Mouse (Mus musculus) kidney, postnatal 0 days (tissue): ENCODE results near the gene 9030025P20Rik. TPM values are rescaled to one million over a fixed set of nuclear protein-coding genes. Genes with fewer than 3 reads are reported as not detected.

Experiments
- ATAC-seq: fragments of 200-750 bp; cut with Nextera tagmentation; replicated peaks from 2 replicates; pipeline ENCODE4 v1.8.0; 2017; ENCODE audit warnings: low read depth, moderate number of reproducible peaks, moderate TSS enrichment, moderate library complexity; ENCODE audit not compliant: low FRiP score
- DNase-seq: peaks from one replicate; pipeline ENCODE4 v3.0.0-alpha.2; 2016; ENCODE audit warnings: low spot score
- H3K27ac ChIP-seq: fragments of 300-500 bp; sonication (generic); 2 replicates; pipeline ENCODE4 v1.5.1; 2014; ENCODE audit warnings: mild to moderate bottlenecking
- H3K27me3 ChIP-seq: fragments of 300-500 bp; sonication (generic); 2 replicates; pipeline ENCODE4 v1.6.1; 2014; ENCODE audit warnings: low read length, mixed read lengths; ENCODE audit not compliant: insufficient read depth
- H3K36me3 ChIP-seq: fragments of 300-500 bp; sonication (generic); 2 replicates; pipeline ENCODE4 v1.6.1; 2014; ENCODE audit warnings: low read length, mixed read lengths; ENCODE audit not compliant: insufficient read depth
- H3K4me1 ChIP-seq: fragments of 300-500 bp; sonication (generic); replicated peaks from 2 replicates; pipeline ENCODE4 v1.6.1; 2014; ENCODE audit warnings: antibody characterized with exemption, low read length, mixed read lengths; ENCODE audit not compliant: insufficient read depth
- H3K4me2 ChIP-seq: fragments of 300-500 bp; sonication (generic); 2 replicates; pipeline ENCODE4 v1.6.1; 2014; ENCODE audit warnings: mild to moderate bottlenecking, low read length, moderate library complexity, mixed read lengths
- H3K4me3 ChIP-seq: fragments of 300-500 bp; sonication (generic); replicated peaks from 2 replicates; pipeline ENCODE4 v1.5.1; 2014; ENCODE audit warnings: low read depth, low read length
- H3K9ac ChIP-seq: fragments of 300-500 bp; sonication (generic); 2 replicates; pipeline ENCODE4 v1.6.1; 2014; ENCODE audit warnings: low read depth, low read length
- H3K9me3 ChIP-seq: fragments of 300-500 bp; sonication (generic); replicated peaks from 2 replicates; pipeline ENCODE4 v1.6.1; 2016; ENCODE audit warnings: low read length, inconsistent platforms, mixed read lengths
- CTCF ChIP-seq: IDR thresholded peaks from 2 replicates; pipeline ENCODE4 v1.5.1; 2016; ENCODE audit warnings: antibody characterized with exemption, low read depth, mild to moderate bottlenecking, moderate library complexity
- WGBS: fragments of 180-500 bp; shearing (Covaris S2); extraction: QIAGEN DNeasy Blood & Tissue Kit; methylation state at CpG from one replicate; pipeline ENCODE4 v1.1.7; 2014; 5-methylcytosine and 5-hydroxymethylcytosine counted together
- polyA plus RNA-seq: library from polyadenylated mRNA; unstranded; fragments of >200 nt; fragmentation: Nextera tagmentation; extraction: Ambion mirVana; gene quantifications from 2 replicates; pipeline ENCODE4 v1.2.1, GENCODE M21; 2015

Gene 9030025P20Rik
- polyA plus RNA-seq, 1 experiment from 2014 or later = 8.9 TPM

DNA sequence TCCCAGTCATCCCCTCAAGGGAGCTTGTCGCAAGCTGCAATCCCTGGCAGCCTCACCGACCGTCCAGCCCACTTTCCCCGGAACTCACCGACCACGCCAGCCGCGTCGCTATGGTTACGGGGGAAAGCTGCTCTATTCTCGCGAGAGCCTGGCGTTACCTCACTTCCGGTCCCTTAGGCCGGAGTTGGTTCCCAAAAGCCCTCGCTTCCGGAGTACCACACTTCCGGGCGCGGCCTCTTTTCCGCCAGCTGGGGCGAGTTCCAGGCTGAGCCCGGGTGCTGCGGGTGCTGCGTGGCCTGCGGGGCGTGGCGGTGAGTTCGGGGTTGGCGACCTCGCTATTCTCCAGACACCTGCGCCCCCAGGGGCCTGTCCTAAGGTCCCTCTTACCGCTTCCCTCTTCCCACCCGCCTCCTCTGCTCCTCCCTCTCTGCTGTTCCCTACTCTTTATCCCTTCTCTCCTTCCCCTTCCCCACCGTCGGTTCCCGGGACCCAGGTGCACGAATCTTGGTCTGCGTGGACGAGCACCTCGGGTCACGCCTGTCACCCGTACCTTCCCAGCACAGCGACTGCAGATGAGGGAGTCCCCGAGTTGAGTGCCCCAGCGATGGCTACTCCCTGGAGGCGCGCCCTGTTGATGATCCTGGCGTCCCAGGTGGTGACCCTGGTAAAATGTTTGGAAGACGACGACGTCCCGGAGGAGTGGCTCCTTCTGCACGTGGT is 35.1 kb upstream of the 9030025P20Rik start, which contains the start of the genes Wdr27 and 1600012H06Rik:
Gene Wdr27 (minus strand): TSS at position 150 of the 720 bp plus-strand sequence.
Gene 1600012H06Rik (plus strand): TSS at position 176 of the 720 bp plus-strand sequence.
- Histone ChIP-seq H3K4me2 (peak within 1 kb of the TSS; percentile 94), H3K9ac (peak within 1 kb of the TSS; percentile 87), H3K4me1 (0 out of 2 replicates have a peak, but pooled peaks cover 4% of the 10 kb centered on the region), H3K27ac (peak within 1 kb of the TSS; percentile 84), H3K9me3 (no peaks in the 10 kb centered on the region), H3K36me3 (peaks cover 4% of the 10 kb centered on the region; the same call in 1 of the 2 replicates), H3K4me3 (peak within 1 kb of the TSS; percentile 85), H3K27me3 (no peaks in the 10 kb centered on the region)
- TF ChIP-seq CTCF = no peak; the same call in 1 of the 2 replicates
- DNase-seq (peak; percentile 99), ATAC-seq (peak; percentile 98)
- under 1% methylated on average over 54 of the region's 54 CpGs for WGBS

DNA sequence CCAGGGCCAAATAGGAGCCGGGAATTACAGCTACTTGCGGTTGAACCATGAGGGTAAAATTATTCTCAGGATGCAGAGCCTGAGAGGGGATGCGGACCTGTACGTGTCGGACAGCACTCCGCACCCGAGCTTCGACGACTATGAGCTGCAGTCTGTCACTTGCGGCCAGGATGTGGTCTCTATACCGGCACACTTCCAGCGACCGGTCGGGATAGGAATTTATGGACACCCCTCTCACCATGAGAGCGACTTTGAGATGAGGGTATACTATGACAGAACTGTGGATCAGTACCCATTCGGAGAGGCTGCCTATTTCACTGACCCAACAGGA is 34.6 kb upstream of the 9030025P20Rik start:
- Histone ChIP-seq H3K4me2 (peak overlapping the region; percentile 94), H3K27me3 (no peaks in the 10 kb centered on the region), H3K4me1 (0 out of 2 replicates have a peak, but pooled peaks cover 4% of the 10 kb centered on the region), H3K4me3 (peak overlapping the region; percentile 85), H3K27ac (peak overlapping the region; percentile 84), H3K9ac (peak overlapping the region; percentile 87), H3K9me3 (no peaks in the 10 kb centered on the region), H3K36me3 (peaks cover 8% of the 10 kb centered on the region; the same call in 1 of the 2 replicates)
- TF ChIP-seq CTCF = no peak
- WGBS = 11% methylated on average over 16 of the region's 16 CpGs
- ATAC-seq (peak; percentile 2; the same call in 1 of the 2 replicates), DNase-seq (no peak)

- ATAC-seq = no peak
- H3K9me3 ChIP-seq = no peaks in the 10 kb centered on the region
- no peak overlapping the region for H3K4me3 ChIP-seq
- no peak for DNase-seq
- H3K36me3 ChIP-seq = peaks cover 13% of the 10 kb centered on the region; the same call in 1 of the 2 replicates
- H3K9ac ChIP-seq = no peak overlapping the region
- 0 out of 2 replicates have a peak, but pooled peaks cover 4% of the 10 kb centered on the region for H3K4me1 ChIP-seq
- 82% methylated on average over 1 of the region's 1 CpGs for WGBS
- H3K27me3 ChIP-seq = no peaks in the 10 kb centered on the region
- H3K27ac ChIP-seq = no peak overlapping the region
- no peak for TF ChIP-seq CTCF
- H3K4me2 ChIP-seq = no peak overlapping the region
Observed at GRCm38 (mm10) chr17:14944551-14944950, 33.7 kb upstream of the 9030025P20Rik start.

- 88% methylated on average over 7 of the region's 7 CpGs for WGBS
- DNase-seq (no peak), ATAC-seq (no peak)
- no peaks in the 10 kb centered on the region for H3K4me1 ChIP-seq
- H3K4me2 ChIP-seq = no peak overlapping the region
- TF ChIP-seq CTCF = no peak
- no peak overlapping the region for H3K27ac ChIP-seq
- no peaks in the 10 kb centered on the region for H3K27me3 ChIP-seq
- peaks cover 36% of the 10 kb centered on the region for H3K36me3 ChIP-seq
- H3K9me3 ChIP-seq = no peaks in the 10 kb centered on the region
- H3K4me3 ChIP-seq = no peak overlapping the region
- no peak overlapping the region for H3K9ac ChIP-seq
Observed at GRCm38 (mm10) chr17:14949161-14949827, 29.0 kb upstream of the 9030025P20Rik start.

- Histone ChIP-seq H3K4me3 (no peak overlapping the region), H3K27ac (no peak overlapping the region), H3K36me3 (peaks cover 33% of the 10 kb centered on the region), H3K4me1 (no peaks in the 10 kb centered on the region), H3K9me3 (no peaks in the 10 kb centered on the region), H3K9ac (no peak overlapping the region), H3K4me2 (no peak overlapping the region), H3K27me3 (no peaks in the 10 kb centered on the region)
- TF ChIP-seq CTCF = no peak
- no peak for DNase-seq
- 85% methylated on average over 8 of the region's 8 CpGs for WGBS
- no peak for ATAC-seq
Observed at GRCm38 (mm10) chr17:14953452-14953851, 24.8 kb upstream of the 9030025P20Rik start.

DNA sequence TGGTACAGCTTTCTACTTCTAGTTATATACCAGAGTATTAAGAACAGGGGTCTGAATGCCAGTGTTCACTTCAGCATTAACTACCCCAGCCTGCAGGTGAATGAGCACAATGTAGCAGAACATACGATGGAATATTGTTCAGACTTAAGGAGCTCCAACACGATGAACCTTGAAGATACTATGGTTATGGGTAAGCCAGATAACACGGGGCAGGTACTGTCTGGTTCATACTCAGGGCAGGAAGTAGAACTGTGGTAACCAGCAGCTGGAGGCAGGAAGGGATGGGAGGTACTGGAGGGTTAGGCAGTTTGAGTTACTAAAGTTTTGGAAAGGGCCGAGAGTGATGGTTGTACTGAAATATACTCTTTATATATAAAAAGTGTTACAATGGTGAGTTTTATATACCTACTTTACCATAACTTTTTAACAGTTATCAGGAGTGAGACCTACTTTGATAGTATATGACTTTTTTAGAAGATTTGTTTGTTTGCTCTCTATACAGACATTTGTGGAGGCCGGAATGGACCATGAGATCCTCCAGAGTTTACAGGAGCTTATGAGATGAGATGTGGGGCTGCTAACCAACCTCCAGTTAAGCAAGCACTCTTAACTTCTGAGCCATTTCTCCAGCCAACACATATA is 19.5 kb upstream of the 9030025P20Rik start:
- Histone ChIP-seq H3K9ac (no peak overlapping the region), H3K27me3 (no peaks in the 10 kb centered on the region), H3K36me3 (peaks cover 8% of the 10 kb centered on the region), H3K9me3 (no peaks in the 10 kb centered on the region), H3K4me3 (no peak overlapping the region), H3K4me2 (no peak overlapping the region), H3K27ac (no peak overlapping the region), H3K4me1 (0 out of 2 replicates have a peak, but pooled peaks cover 2% of the 10 kb centered on the region)
- WGBS = 87% methylated on average over 5 of the region's 5 CpGs
- TF ChIP-seq CTCF = no peak
- no peak for DNase-seq
- ATAC-seq = no peak
